Mouse (Mus musculus) left cerebral cortex, postnatal 10 days (tissue): ENCODE results near the gene Aloxe3. TPM values are rescaled to one million over a fixed set of nuclear protein-coding genes. Genes with fewer than 3 reads are reported as not detected.

ENCODE experiments used
- DNase-seq, 2 experiments: peaks; one replicate each; pipeline ENCODE4 v3.0.0; 2021 to 2022; ENCODE audit warnings: low spot score in 2 of 2, mixed read lengths in 1 of 2; ENCODE audit errors: extremely low spot score in 1 of 2
- intact Hi-C: fragments of 180-260 bp; cut with DNase I; formaldehyde crosslinking; loops from one replicate; pipeline ENCODE4 v1.15.1; 2025
- total RNA-seq, 2 experiments: library from RNA; stranded (reverse); gene quantifications; 2 replicates each; pipeline ENCODE4 v1.2.3; 2021

Gene Aloxe3
- total RNA-seq, 2 experiments from 2014 or later, result 8.6 to 10.0 TPM

- intact Hi-C loops, result loop anchor here (10.0 kb wide), 1 partner anchor 187 kb away; no protein-coding TSS in a partner anchor
- no peak for DNase-seq
Observed at GRCm38 (mm10) chr11:69197743-69198142, 72.0 kb downstream of the Aloxe3 start, which contains the start of gene Alox8. Alox8 (minus strand) TSS chr11:69197843.

Other genes starting within 250 kb of the Aloxe3 start
- not detected for gene Rnf222, start 237.3 kb upstream of the Aloxe3 start, total RNA-seq
- gene Rpl26, start 224.3 kb upstream of the Aloxe3 start, total RNA-seq, result 100 to 1,000 TPM; 701 to 756 TPM
- gene Odf4, start 198.8 kb upstream of the Aloxe3 start, total RNA-seq, result 1 to 10 TPM in 1 of 2 experiments, under 1 TPM in 1; 0.73 to 1.2 TPM
- 10 to 100 TPM; 21.1 to 25.3 TPM for gene Arhgef15, start 168.4 kb upstream of the Aloxe3 start, total RNA-seq
- gene Slc25a35, start 157.8 kb upstream of the Aloxe3 start, total RNA-seq, result 1 to 10 TPM; 3.2 to 3.6 TPM
- 10 to 100 TPM; 17.2 to 17.5 TPM for gene Rangrf, start 150.7 kb upstream of the Aloxe3 start, total RNA-seq
- gene Pfas, start 117.4 kb upstream of the Aloxe3 start, total RNA-seq, result 10 to 100 TPM; 24.4 to 28.1 TPM
- 10 to 100 TPM; 48.1 to 49.2 TPM for gene Ctc1, start 110.0 kb upstream of the Aloxe3 start, total RNA-seq
- 1 to 10 TPM; 3.0 to 3.1 TPM for gene Aurkb, start 80.2 kb upstream of the Aloxe3 start, total RNA-seq
- gene Borcs6, start 66.2 kb upstream of the Aloxe3 start, total RNA-seq, result 10 to 100 TPM; 21.9 to 25.5 TPM
- 10 to 100 TPM; 12.0 to 12.1 TPM for gene Tmem107, start 55.1 kb upstream of the Aloxe3 start, total RNA-seq
- gene Vamp2, start 37.4 kb upstream of the Aloxe3 start, total RNA-seq, result 1,000 to 10,000 TPM; 1,124 to 1,163 TPM
- 10 to 100 TPM; 71.2 to 83.9 TPM for gene Per1, start 30.7 kb upstream of the Aloxe3 start, total RNA-seq
- under 1 TPM; 0.57 to 0.73 TPM for gene Hes7, start 5.5 kb upstream of the Aloxe3 start, total RNA-seq
- under 1 TPM; 0.51 to 0.64 TPM for gene 9130213A22Rik, start 3.3 kb upstream of the Aloxe3 start, total RNA-seq
- under 1 TPM; 0.45 to 0.69 TPM for gene Alox12b, start 31.1 kb downstream of the Aloxe3 start, total RNA-seq
- 1 to 10 TPM; 3.5 to 3.6 TPM for gene Alox8, start 71.9 kb downstream of the Aloxe3 start, total RNA-seq
- under 1 TPM; 0.49 to 0.71 TPM for gene Gucy2e, start 111.1 kb downstream of the Aloxe3 start, total RNA-seq
- 10 to 100 TPM; 13.2 to 15.0 TPM for gene Cntrob, start 197.9 kb downstream of the Aloxe3 start, total RNA-seq
- gene Trappc1, start 198.1 kb downstream of the Aloxe3 start, total RNA-seq, result 10 to 100 TPM; 68.9 to 69.5 TPM
- 10 to 100 TPM; 12.3 to 17.9 TPM for gene Kcnab3, start 200.4 kb downstream of the Aloxe3 start, total RNA-seq
- gene Rnf227, start 214.6 kb downstream of the Aloxe3 start, total RNA-seq, result 10 to 100 TPM; 74.8 to 82.8 TPM
- gene Chd3, start 243.5 kb downstream of the Aloxe3 start, total RNA-seq, result 100 to 1,000 TPM; 525 to 527 TPM